Mouse (Mus musculus) kidney, adult 2 months (tissue): Measurements from ENCODE around the gene Dlg2. TPM values are rescaled to one million over a fixed set of nuclear protein-coding genes. Genes with fewer than 3 reads are reported as not detected.

Experiments
- DNase-seq: peaks from one replicate; pipeline ENCODE4 v3.0.0; 2021
- H3K27ac ChIP-seq: fragments of 200-500 bp; 2 replicates; pipeline ENCODE4 v1.5.1; 2012; ENCODE audit warnings: low read depth, low read length, control low read depth, inconsistent platforms; ENCODE audit not compliant: insufficient read depth
- H3K27me3 ChIP-seq: fragments of 200-500 bp; replicated peaks from 2 replicates; pipeline ENCODE4 v1.6.1; 2012; ENCODE audit warnings: mild to moderate bottlenecking, moderate library complexity, low read length, inconsistent platforms; ENCODE audit not compliant: control insufficient read depth, insufficient read depth
- H3K36me3 ChIP-seq: fragments of 200-500 bp; 2 replicates; pipeline ENCODE4 v1.6.1; 2012; ENCODE audit warnings: mild to moderate bottlenecking, moderate library complexity, low read length, inconsistent platforms; ENCODE audit not compliant: control insufficient read depth, insufficient read depth
- H3K4me1 ChIP-seq: fragments of 200-500 bp; 2 replicates; pipeline ENCODE4 v1.6.1; 2011; ENCODE audit warnings: low read length; ENCODE audit not compliant: control insufficient read depth, insufficient read depth
- H3K4me3 ChIP-seq: fragments of 200-500 bp; 2 replicates; pipeline ENCODE4 v1.5.1; 2011; ENCODE audit warnings: mild to moderate bottlenecking, low read depth, low read length, control low read depth; ENCODE audit not compliant: insufficient read depth
- CTCF ChIP-seq: fragments of 200-500 bp; conservative IDR thresholded peaks from 2 replicates; pipeline ENCODE4 v1.5.1; 2011; ENCODE audit warnings: low read depth, mild to moderate bottlenecking, control low read depth, low read length, moderate library complexity, mixed read lengths; ENCODE audit not compliant: insufficient read depth, insufficient read length
- POLR2A ChIP-seq: fragments of 200-500 bp; IDR thresholded peaks from one replicate; pipeline ENCODE4 v1.6.1; 2011; ENCODE audit warnings: low read depth, low read length, control low read depth
- WGBS: fragments of 180-500 bp; shearing (Covaris S2); methylation state at CpG from one replicate; pipeline ENCODE4 v1.1.7; 2018; 5-methylcytosine and 5-hydroxymethylcytosine counted together
- polyA plus RNA-seq: library from polyadenylated mRNA; depleted of rRNA; stranded (reverse); fragments of >200 nt; gene quantifications from 2 replicates; pipeline ENCODE4 v1.2.3, GENCODE M21; 2012

Dlg2 gene
- polyA plus RNA-seq, 1 experiment = 2.1 TPM

GRCm38 (mm10) chr7:91572666-91573065 is 1096.2 kb downstream of the Dlg2 start:
- Histone ChIP-seq H3K4me1 (no peaks in the 10 kb centered on the region), H3K4me3 (no peak overlapping the region), H3K27ac (no peak overlapping the region), H3K36me3 (no peaks in the 10 kb centered on the region), H3K27me3 (no peaks in the 10 kb centered on the region)
- DNase-seq = no peak
- TF ChIP-seq POLR2A (no peak), CTCF (no peak)
- 43% methylated on average over 2 of the region's 2 CpGs for WGBS

GRCm38 (mm10) chr7:91573321-91573720 is 1096.8 kb downstream of the Dlg2 start:
- TF ChIP-seq POLR2A = no peak
- no peak for TF ChIP-seq CTCF
- no peak for DNase-seq
- Histone ChIP-seq H3K4me3 (no peak overlapping the region), H3K27ac (no peak overlapping the region), H3K36me3 (no peaks in the 10 kb centered on the region), H3K27me3 (no peaks in the 10 kb centered on the region), H3K4me1 (no peaks in the 10 kb centered on the region)

- TF ChIP-seq POLR2A = no peak
- no peak for TF ChIP-seq CTCF
- 84% methylated on average over 6 of the region's 6 CpGs for WGBS
- H3K27me3 ChIP-seq = no peaks in the 10 kb centered on the region
- DNase-seq = no peak
- H3K4me3 ChIP-seq = no peak overlapping the region
- H3K36me3 ChIP-seq = no peaks in the 10 kb centered on the region
- no peaks in the 10 kb centered on the region for H3K4me1 ChIP-seq
- no peak overlapping the region for H3K27ac ChIP-seq
These were observed 1099.7 kb downstream of the Dlg2 start for GRCm38 (mm10) chr7:91576216-91576615.

- no peak for DNase-seq
- Histone ChIP-seq H3K36me3 (no peaks in the 10 kb centered on the region), H3K4me3 (no peak overlapping the region), H3K27ac (no peak overlapping the region), H3K27me3 (no peaks in the 10 kb centered on the region), H3K4me1 (no peaks in the 10 kb centered on the region)
- peak; percentile 51; the same call in 1 of the 2 replicates for TF ChIP-seq CTCF
- TF ChIP-seq POLR2A = no peak
- WGBS = 73% methylated on average over 2 of the region's 2 CpGs
These were observed 1105.7 kb downstream of the Dlg2 start for GRCm38 (mm10) chr7:91582203-91582602.

DNA sequence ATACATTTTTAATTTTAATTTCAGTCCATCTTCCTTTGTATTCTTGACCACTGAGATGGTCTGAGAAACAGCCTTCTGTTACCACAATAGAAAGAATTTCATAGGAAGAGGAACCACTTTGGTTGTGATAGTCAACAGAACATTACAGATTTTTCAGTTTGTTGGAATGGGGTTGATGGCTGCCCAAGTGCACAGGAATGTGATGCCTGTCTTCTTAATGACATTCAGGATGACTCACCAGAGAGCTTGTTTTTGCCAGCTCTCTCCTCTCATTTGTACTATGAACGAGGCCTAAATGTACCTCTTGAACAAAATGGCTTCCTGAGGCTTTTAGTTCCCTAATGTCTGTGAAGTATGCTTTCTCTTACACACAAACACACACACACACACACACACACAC is 1107.1 kb downstream of the Dlg2 start:
- H3K4me1 ChIP-seq = no peaks in the 10 kb centered on the region
- no peaks in the 10 kb centered on the region for H3K36me3 ChIP-seq
- H3K27ac ChIP-seq = no peak overlapping the region
- TF ChIP-seq CTCF = no peak
- no peak for TF ChIP-seq POLR2A
- H3K4me3 ChIP-seq = no peak overlapping the region
- WGBS = 47% methylated on average over 1 of the region's 1 CpGs
- no peaks in the 10 kb centered on the region for H3K27me3 ChIP-seq
- no peak for DNase-seq

DNA sequence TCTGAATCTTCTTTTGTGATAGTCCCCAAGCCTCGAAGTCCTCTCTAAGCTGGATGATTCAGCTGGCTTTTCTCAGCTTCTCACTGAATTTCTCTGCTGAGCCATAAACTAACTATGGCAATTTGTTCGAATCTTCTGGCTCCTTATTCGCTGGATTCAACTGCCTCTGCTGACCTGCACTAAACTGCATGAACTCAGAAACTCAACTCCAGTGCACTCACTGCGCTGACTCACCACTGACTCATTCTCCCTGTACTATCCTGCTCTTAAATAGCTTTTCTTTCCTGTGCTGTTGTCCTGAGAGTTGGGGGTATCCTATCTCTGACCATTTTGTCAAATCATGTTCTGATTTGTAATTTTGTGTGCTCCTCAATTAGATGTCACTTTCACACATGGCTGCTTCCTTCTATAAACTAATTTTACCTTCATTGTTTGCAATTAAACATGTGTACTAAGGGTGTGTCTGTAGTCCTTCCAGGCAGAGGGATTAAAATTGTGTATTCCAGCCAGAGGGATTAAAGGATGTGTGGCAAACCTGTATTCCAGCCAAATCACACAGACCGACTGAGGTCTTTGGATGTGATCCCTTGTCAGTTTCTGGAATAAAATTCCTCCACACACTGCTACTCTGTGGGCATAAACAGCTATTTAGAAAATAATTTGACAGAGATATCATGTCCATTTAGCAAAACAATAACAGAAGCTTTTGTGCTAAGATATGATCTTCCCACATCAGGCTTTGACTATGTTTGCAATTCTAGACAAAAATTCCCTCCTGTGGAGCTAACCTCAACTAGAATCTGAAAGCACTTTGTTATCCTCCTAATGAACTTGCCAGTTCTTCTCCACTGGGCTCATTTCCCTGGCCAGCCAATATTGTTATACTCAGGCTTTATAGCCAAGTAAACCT is 1115.0 kb downstream of the Dlg2 start:
- no peaks in the 10 kb centered on the region for H3K36me3 ChIP-seq
- DNase-seq = no peak
- H3K4me3 ChIP-seq = no peak overlapping the region
- 48% methylated on average over 5 of the region's 5 CpGs for WGBS
- H3K4me1 ChIP-seq = no peaks in the 10 kb centered on the region
- TF ChIP-seq CTCF (no peak), POLR2A (no peak)
- H3K27ac ChIP-seq = no peak overlapping the region
- H3K27me3 ChIP-seq = no peaks in the 10 kb centered on the region

DNA sequence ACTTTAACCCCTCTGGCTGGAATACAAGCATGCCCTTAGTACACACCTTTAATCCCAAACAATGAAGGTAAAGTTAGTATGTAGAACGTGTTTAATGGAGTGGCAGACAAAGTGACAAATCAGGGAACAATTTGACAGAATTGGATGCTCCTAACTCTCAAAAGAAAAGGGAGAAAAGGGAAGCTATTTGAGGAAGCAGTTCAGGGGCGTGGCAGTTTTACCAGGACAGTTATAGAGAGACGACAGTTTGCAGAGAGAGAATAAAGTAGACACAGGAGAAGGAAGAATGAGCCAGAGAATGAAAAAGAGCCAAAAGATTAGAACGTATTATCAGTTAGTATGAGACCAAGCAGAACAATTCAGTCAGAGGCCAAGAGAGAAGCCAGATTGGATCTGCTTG is 1122.1 kb downstream of the Dlg2 start:
- no peak for DNase-seq
- TF ChIP-seq POLR2A (no peak), CTCF (no peak)
- 65% methylated on average over 4 of the region's 4 CpGs for WGBS
- no peak overlapping the region for H3K27ac ChIP-seq
- no peaks in the 10 kb centered on the region for H3K27me3 ChIP-seq
- H3K4me3 ChIP-seq = no peak overlapping the region
- H3K36me3 ChIP-seq = no peaks in the 10 kb centered on the region
- no peaks in the 10 kb centered on the region for H3K4me1 ChIP-seq
